Mouse (Mus musculus) neutrophil, adult 65 days (primary cell): ENCODE results near the gene Zswim1. TPM values are rescaled to one million over a fixed set of nuclear protein-coding genes. Genes with fewer than 3 reads are reported as not detected.

Source experiments
- total RNA-seq: library from RNA; stranded (reverse); gene quantifications from 2 replicates; pipeline ENCODE4 v1.2.4, GENCODE M21; 2023

Zswim1 gene
- total RNA-seq = 3.1 and 4.0 TPM in 2 replicates

GRCm38 (mm10) chr2:164822636-164823165 is at the start of gene Zswim1:
TSS of gene Zswim1 (plus strand) at chr2:164822686.

GRCm38 (mm10) chr2:164779481-164780086 is 42.9 kb upstream of the Zswim1 start, which contains the start of gene Tnnc2:
TSS of gene Tnnc2 (minus strand) at chr2:164779967.

GRCm38 (mm10) chr2:164785481-164786387 is 36.8 kb upstream of the Zswim1 start, which contains the start of gene Snx21:
TSS of gene Snx21 (plus strand) at chr2:164785823.

GRCm38 (mm10) chr2:164804533-164805331 is 17.8 kb upstream of the Zswim1 start, which contains the start of the genes Acot8 and Zswim3:
TSS of gene Acot8 (minus strand) at chr2:164804882.
TSS of gene Zswim3 (plus strand) at chr2:164805098.

GRCm38 (mm10) chr2:164828437-164828836 is 6.0 kb downstream of the Zswim1 start, which contains the start of gene Spata25:
TSS of gene Spata25 (minus strand) at chr2:164828537.

GRCm38 (mm10) chr2:164832748-164833301 is 10.3 kb downstream of the Zswim1 start, which contains the start of gene Ctsa:
TSS of gene Ctsa (plus strand) at chr2:164832873.

GRCm38 (mm10) chr2:164833314-164833959 is 11.0 kb downstream of the Zswim1 start, which contains the start of gene Neurl2:
TSS of gene Neurl2 (minus strand) at chr2:164833456.

GRCm38 (mm10) chr2:164857101-164857821 is 34.8 kb downstream of the Zswim1 start, which contains the start of gene Pltp:
TSS of gene Pltp (minus strand) at chr2:164857711.

Other genes with a start within 250 kb of the Zswim1 start
- gene Spint3, start 249.2 kb upstream of the Zswim1 start, total RNA-seq = not detected in 2 replicates
- not detected in 2 replicates for gene Wfdc6a, start 237.2 kb upstream of the Zswim1 start, total RNA-seq
- gene Eppin, start 229.1 kb upstream of the Zswim1 start, total RNA-seq = not detected in 2 replicates
- gene Wfdc6b, start 209.2 kb upstream of the Zswim1 start, total RNA-seq = not detected in 2 replicates
- not detected in 2 replicates for gene Wfdc8, start 209.1 kb upstream of the Zswim1 start, total RNA-seq
- not detected in 2 replicates for gene Wfdc16, start 183.9 kb upstream of the Zswim1 start, total RNA-seq
- gene Wfdc10, start 166.6 kb upstream of the Zswim1 start, total RNA-seq = 7.5 and 8.1 TPM in 2 replicates
- gene Wfdc9, start 166.1 kb upstream of the Zswim1 start, total RNA-seq = not detected in 2 replicates
- gene Wfdc11, start 148.6 kb upstream of the Zswim1 start, total RNA-seq = not detected in 2 replicates
- not detected in 2 replicates for gene Wfdc13, start 137.6 kb upstream of the Zswim1 start, total RNA-seq
- gene Spint4, start 124.2 kb upstream of the Zswim1 start, total RNA-seq = not detected in 2 replicates
- gene Spint5, start 107.4 kb upstream of the Zswim1 start, total RNA-seq = not detected in 2 replicates
- gene Wfdc3, start 76.8 kb upstream of the Zswim1 start, total RNA-seq = not detected in 2 replicates
- gene Dnttip1, start 76.7 kb upstream of the Zswim1 start, total RNA-seq = 34.5 and 42.9 TPM in 2 replicates
- gene Ube2c, start 52.8 kb upstream of the Zswim1 start, total RNA-seq = 84.3 and 94.9 TPM in 2 replicates
- 0.73 TPM in 1 of 2 replicates, not detected in the other for gene Tnnc2, start 42.7 kb upstream of the Zswim1 start, total RNA-seq
- gene Snx21, start 36.9 kb upstream of the Zswim1 start, total RNA-seq = 2.2 and 2.6 TPM in 2 replicates
- gene Acot8, start 17.8 kb upstream of the Zswim1 start, total RNA-seq = 44.2 and 45.5 TPM in 2 replicates
- gene Zswim3, start 17.6 kb upstream of the Zswim1 start, total RNA-seq = 1.5 and 1.7 TPM in 2 replicates
- gene Spata25, start 5.9 kb downstream of the Zswim1 start, total RNA-seq = not detected in 2 replicates
- gene Ctsa, start 10.2 kb downstream of the Zswim1 start, total RNA-seq = 149 and 152 TPM in 2 replicates
- gene Neurl2, start 10.8 kb downstream of the Zswim1 start, total RNA-seq = 0.66 and 1.6 TPM in 2 replicates
- 1.7 and 3.0 TPM in 2 replicates for gene Pltp, start 35.0 kb downstream of the Zswim1 start, total RNA-seq
- 48.8 and 69.6 TPM in 2 replicates for gene Pcif1, start 56.6 kb downstream of the Zswim1 start, total RNA-seq
- gene Zfp335, start 89.1 kb downstream of the Zswim1 start, total RNA-seq = 32.4 and 36.5 TPM in 2 replicates
- 2,237 and 2,648 TPM in 2 replicates for gene Mmp9, start 118.1 kb downstream of the Zswim1 start, total RNA-seq
- gene Slc12a5, start 138.1 kb downstream of the Zswim1 start, total RNA-seq = 6.8 and 7.2 TPM in 2 replicates
- gene Ncoa5, start 212.2 kb downstream of the Zswim1 start, total RNA-seq = 13.5 TPM in 2 replicates
- 7.7 and 8.0 TPM in 2 replicates for gene Cd40, start 232.9 kb downstream of the Zswim1 start, total RNA-seq